Mouse (Mus musculus) intestine, embryonic 16.5 days (tissue): ENCODE data around the gene Ccdc66. TPM values are rescaled to one million over a fixed set of nuclear protein-coding genes. Genes with fewer than 3 reads are reported as not detected.

Experiments used
- ATAC-seq: fragments of 200-750 bp; cut with Nextera tagmentation; 2 replicates; pipeline ENCODE4 v1.8.0; 2017; ENCODE audit warnings: moderate TSS enrichment, moderate library complexity
- H3K27ac ChIP-seq: fragments of 300-500 bp; sonication (generic); 2 replicates; pipeline ENCODE4 v1.5.1; 2014; ENCODE audit warnings: mild to moderate bottlenecking, low read length
- H3K27me3 ChIP-seq: fragments of 300-500 bp; sonication (generic); replicated peaks from 2 replicates; pipeline ENCODE4 v1.6.1; 2014; ENCODE audit warnings: low read length, control low read depth, mixed read lengths; ENCODE audit not compliant: control insufficient read depth, insufficient read depth
- H3K36me3 ChIP-seq: fragments of 300-500 bp; sonication (generic); 2 replicates; pipeline ENCODE4 v1.6.1; 2014; ENCODE audit warnings: low read length, control low read depth; ENCODE audit not compliant: control insufficient read depth, insufficient read depth
- H3K4me1 ChIP-seq: fragments of 300-500 bp; sonication (generic); 2 replicates; pipeline ENCODE4 v1.6.1; 2014; ENCODE audit warnings: low read length, control low read depth, mixed read lengths; ENCODE audit not compliant: control insufficient read depth, insufficient read depth
- H3K4me2 ChIP-seq: fragments of 300-500 bp; sonication (generic); 2 replicates; pipeline ENCODE4 v1.6.1; 2014; ENCODE audit warnings: low read depth, low read length, control low read depth
- H3K4me3 ChIP-seq: fragments of 300-500 bp; sonication (generic); 2 replicates; pipeline ENCODE4 v1.5.1; 2014; ENCODE audit warnings: mild to moderate bottlenecking, low read length
- H3K9ac ChIP-seq: fragments of 300-500 bp; sonication (generic); 2 replicates; pipeline ENCODE4 v1.6.1; 2014; ENCODE audit warnings: low read depth, low read length
- H3K9me3 ChIP-seq: fragments of 300-500 bp; sonication (generic); 2 replicates; pipeline ENCODE4 v1.6.1; 2016; ENCODE audit warnings: low read length, control low read depth; ENCODE audit not compliant: control insufficient read depth
- WGBS: fragments of 180-500 bp; shearing (Covaris S2); extraction: QIAGEN DNeasy Blood & Tissue Kit; methylation state at CpG from one replicate; pipeline ENCODE4 v1.1.7; 2014; 5-methylcytosine and 5-hydroxymethylcytosine counted together
- polyA plus RNA-seq: library from polyadenylated mRNA; unstranded; fragments of >200 nt; fragmentation: Nextera tagmentation; extraction: Ambion mirVana; gene quantifications from 2 replicates; pipeline ENCODE4 v1.2.1, GENCODE M21; 2015

The Ccdc66 gene
- polyA plus RNA-seq: 6.8 and 7.9 TPM in 2 replicates

GRCm38 (mm10) chr14:27507894-27508643 is at the start of gene Ccdc66:
TSS of gene Ccdc66 (minus strand) at chr14:27508460.
- Histone ChIP-seq H3K4me3 (peak within 1 kb of the TSS; percentile 80), H3K27me3 (no peaks in the 10 kb centered on the region), H3K36me3 (no peaks in the 10 kb centered on the region), H3K9me3 (no peaks in the 10 kb centered on the region), H3K9ac (peak within 1 kb of the TSS; percentile 76), H3K4me1 (no peaks in the 10 kb centered on the region), H3K4me2 (peak within 1 kb of the TSS; percentile 77), H3K27ac (peak within 1 kb of the TSS; percentile 44)
- under 1% methylated on average over 51 of the region's 51 CpGs for WGBS
- peak; percentile 99 for ATAC-seq

- Histone ChIP-seq H3K9ac (no peak overlapping the region), H3K27ac (no peak overlapping the region), H3K4me1 (no peaks in the 10 kb centered on the region), H3K4me2 (no peak overlapping the region), H3K27me3 (no peaks in the 10 kb centered on the region), H3K9me3 (no peaks in the 10 kb centered on the region), H3K36me3 (no peaks in the 10 kb centered on the region), H3K4me3 (no peak overlapping the region)
- ATAC-seq: no peak
- WGBS: 85% methylated on average over 4 of the region's 4 CpGs
These were observed 35.7 kb upstream of the Ccdc66 start for GRCm38 (mm10) chr14:27543838-27544426.

GRCm38 (mm10) chr14:27536441-27536840 is 28.2 kb upstream of the Ccdc66 start:
- H3K9me3 ChIP-seq: no peaks in the 10 kb centered on the region
- WGBS: 62% methylated on average over 3 of the region's 3 CpGs
- H3K36me3 ChIP-seq: no peaks in the 10 kb centered on the region
- H3K27ac ChIP-seq: no peak overlapping the region
- no peaks in the 10 kb centered on the region for H3K4me1 ChIP-seq
- no peak overlapping the region for H3K9ac ChIP-seq
- H3K4me3 ChIP-seq: no peak overlapping the region
- H3K4me2 ChIP-seq: no peak overlapping the region
- no peaks in the 10 kb centered on the region for H3K27me3 ChIP-seq
- peak; percentile 94 for ATAC-seq

GRCm38 (mm10) chr14:27524541-27524940 is 16.3 kb upstream of the Ccdc66 start:
- H3K9ac ChIP-seq: no peak overlapping the region
- no peaks in the 10 kb centered on the region for H3K27me3 ChIP-seq
- ATAC-seq: no peak
- H3K9me3 ChIP-seq: no peaks in the 10 kb centered on the region; the same call in 1 of the 2 replicates
- no peaks in the 10 kb centered on the region for H3K36me3 ChIP-seq
- H3K27ac ChIP-seq: no peak overlapping the region
- H3K4me2 ChIP-seq: no peak overlapping the region
- no peak overlapping the region for H3K4me3 ChIP-seq
- no peaks in the 10 kb centered on the region for H3K4me1 ChIP-seq

- peak overlapping the region; percentile 44; the same call in 1 of the 2 replicates for H3K27ac ChIP-seq
- H3K4me1 ChIP-seq: no peaks in the 10 kb centered on the region
- H3K4me3 ChIP-seq: peak overlapping the region; percentile 80
- peak; percentile 79 for ATAC-seq
- H3K9ac ChIP-seq: peak overlapping the region; percentile 76
- H3K9me3 ChIP-seq: no peaks in the 10 kb centered on the region
- 25% methylated on average over 15 of the region's 15 CpGs for WGBS
- H3K36me3 ChIP-seq: no peaks in the 10 kb centered on the region
- no peaks in the 10 kb centered on the region for H3K27me3 ChIP-seq
- peak overlapping the region; percentile 77 for H3K4me2 ChIP-seq
These were observed 513 bp upstream of the Ccdc66 start for GRCm38 (mm10) chr14:27508644-27509301.

- no peak overlapping the region for H3K9ac ChIP-seq
- no peak for ATAC-seq
- no peak overlapping the region for H3K4me3 ChIP-seq
- no peaks in the 10 kb centered on the region for H3K36me3 ChIP-seq
- 82% methylated on average over 4 of the region's 4 CpGs for WGBS
- no peak overlapping the region for H3K4me2 ChIP-seq
- no peaks in the 10 kb centered on the region for H3K27me3 ChIP-seq
- no peaks in the 10 kb centered on the region for H3K9me3 ChIP-seq
- H3K4me1 ChIP-seq: no peaks in the 10 kb centered on the region
- no peak overlapping the region for H3K27ac ChIP-seq
These were observed 7.2 kb downstream of the Ccdc66 start for GRCm38 (mm10) chr14:27501096-27501495.

GRCm38 (mm10) chr14:27493516-27493915 is 14.7 kb downstream of the Ccdc66 start:
- 92% methylated on average over 4 of the region's 4 CpGs for WGBS
- H3K36me3 ChIP-seq: peaks cover 2% of the 10 kb centered on the region

GRCm38 (mm10) chr14:27491399-27491798 is 16.9 kb downstream of the Ccdc66 start:
- Histone ChIP-seq H3K4me3 (no peak overlapping the region), H3K27me3 (no peaks in the 10 kb centered on the region), H3K9ac (no peak overlapping the region), H3K4me2 (no peak overlapping the region), H3K27ac (no peak overlapping the region), H3K9me3 (no peaks in the 10 kb centered on the region), H3K36me3 (peaks cover 2% of the 10 kb centered on the region), H3K4me1 (no peaks in the 10 kb centered on the region)
- no peak for ATAC-seq
- 92% methylated on average over 5 of the region's 5 CpGs for WGBS

More at GRCm38 (mm10) chr14:27493516-27493915, 14.7 kb downstream of the Ccdc66 start:
- Histone ChIP-seq H3K9me3 (no peaks in the 10 kb centered on the region), H3K9ac (no peak overlapping the region), H3K4me1 (no peaks in the 10 kb centered on the region), H3K27me3 (no peaks in the 10 kb centered on the region), H3K4me2 (no peak overlapping the region), H3K27ac (no peak overlapping the region), H3K4me3 (no peak overlapping the region)
- ATAC-seq: no peak

- no peaks in the 10 kb centered on the region for H3K4me1 ChIP-seq
- no peak overlapping the region for H3K27ac ChIP-seq
- ATAC-seq: no peak
- no peak overlapping the region for H3K9ac ChIP-seq
- no peaks in the 10 kb centered on the region for H3K9me3 ChIP-seq
- H3K27me3 ChIP-seq: no peaks in the 10 kb centered on the region
- no peak overlapping the region for H3K4me2 ChIP-seq
- H3K36me3 ChIP-seq: 0 out of 2 replicates have a peak, but pooled peaks cover 4% of the 10 kb centered on the region
- WGBS: 88% methylated on average over 4 of the region's 4 CpGs
- H3K4me3 ChIP-seq: no peak overlapping the region
These were observed 61.3 kb downstream of the Ccdc66 start for GRCm38 (mm10) chr14:27446963-27447362.
